Mouse (Mus musculus) neutrophil, adult 83 days (primary cell): ENCODE data around the gene Cyp2c40. TPM values are rescaled to one million over a fixed set of nuclear protein-coding genes. Genes with fewer than 3 reads are reported as not detected.

Experiments used
- total RNA-seq, 2 experiments: library from RNA; stranded (reverse); gene quantifications; one replicate each; pipeline ENCODE4 v1.2.4; 2023

Gene Cyp2c40
- total RNA-seq = not detected

GRCm38 (mm10) chr19:39812714-39813113 is at the start of gene Cyp2c40:
Cyp2c40 (minus strand) TSS chr19:39812814.

DNA sequence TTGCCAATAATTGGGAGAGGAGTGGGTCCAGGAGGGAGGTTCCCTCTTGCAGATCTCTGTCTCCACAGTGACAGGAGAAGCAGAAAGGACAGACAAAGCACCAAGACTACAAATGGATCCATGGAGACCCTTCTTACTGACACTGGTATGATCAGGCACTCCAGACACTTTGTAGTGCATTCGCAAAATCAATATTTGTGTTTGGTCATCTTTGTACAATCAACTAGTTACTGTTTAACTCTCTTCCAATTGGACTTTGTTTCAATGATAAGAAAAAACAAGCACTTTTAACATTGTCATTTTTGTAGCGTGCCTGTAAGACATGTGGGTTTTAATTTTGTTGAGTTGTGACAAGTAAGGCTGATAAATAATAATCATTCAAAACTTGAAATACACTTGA is 71.7 kb downstream of the Cyp2c40 start, which contains the start of gene Cyp2c68:
Gene Cyp2c68 (minus strand): TSS at position 135 of the 400 bp plus-strand sequence.

Other genes with a start within 250 kb of the Cyp2c40 start
- gene Cyp2c67, start 163.8 kb downstream of the Cyp2c40 start, total RNA-seq = not detected
- gene Cyp2c68, start 71.8 kb downstream of the Cyp2c40 start, total RNA-seq = not detected
- gene Cyp2c69, start 74.0 kb upstream of the Cyp2c40 start, total RNA-seq = not detected
- gene Cyp2c37, start 179.6 kb upstream of the Cyp2c40 start, total RNA-seq = not detected